Mouse (Mus musculus) erythroid progenitor cell, adult 5-6 weeks (primary cell): ENCODE data around the gene Bnc2. TPM values are rescaled to one million over a fixed set of nuclear protein-coding genes. Genes with fewer than 3 reads are reported as not detected.

Experiments
- ATAC-seq: replicated peaks from 2 replicates; pipeline ENCODE4 v1.8.0; 2016; ENCODE audit warnings: moderate number of reproducible peaks, mild to moderate bottlenecking, moderate TSS enrichment, inconsistent platforms; ENCODE audit not compliant: poor library complexity, low FRiP score, severe bottlenecking
- total RNA-seq, 2 experiments: library from RNA; stranded (forward) in 1 of 2; stranded (reverse) in 1 of 2; fragments of 150-400 nt in 1 of 2; fragments of 186-747, 209-891 nt in 1 of 2; gene quantifications; 2 replicates each; pipeline versions ENCODE4 v1.2.3 to v1.2.4; 2015 to 2017; ENCODE audit warnings: low replicate concordance in 2 of 2

The Bnc2 gene
- not detected in 2 replicates for total RNA-seq (2015; ENCODE audit: low replicate concordance)
- total RNA-seq (2017; ENCODE audit: low replicate concordance): not detected in 2 replicates

- ATAC-seq: no peak
Measured at GRCm38 (mm10) chr4:84675171-84675973, at the start of gene Bnc2. TSS of gene Bnc2 (minus strand) at chr4:84675275.

GRCm38 (mm10) chr4:84707961-84708360, 32.9 kb upstream of the Bnc2 start:
- no peak for ATAC-seq

GRCm38 (mm10) chr4:84685521-84686366, 10.7 kb upstream of the Bnc2 start:
- no peak for ATAC-seq

GRCm38 (mm10) chr4:84685009-84685408, 9.9 kb upstream of the Bnc2 start:
- ATAC-seq: no peak

GRCm38 (mm10) chr4:84675974-84676315, 870 bp upstream of the Bnc2 start:
- no peak for ATAC-seq

GRCm38 (mm10) chr4:84674318-84675170, 531 bp downstream of the Bnc2 start:
- ATAC-seq: no peak

GRCm38 (mm10) chr4:84673681-84674307, 1.3 kb downstream of the Bnc2 start:
- no peak for ATAC-seq

- no peak for ATAC-seq
Measured at GRCm38 (mm10) chr4:84672181-84672791, 2.8 kb downstream of the Bnc2 start.

GRCm38 (mm10) chr4:84670996-84671395, 4.1 kb downstream of the Bnc2 start:
- no peak for ATAC-seq

GRCm38 (mm10) chr4:84669650-84670049, 5.4 kb downstream of the Bnc2 start:
- ATAC-seq: no peak

- no peak for ATAC-seq
Measured at GRCm38 (mm10) chr4:84668949-84669605, 6.0 kb downstream of the Bnc2 start.

- no peak for ATAC-seq
Measured at GRCm38 (mm10) chr4:84668226-84668625, 6.8 kb downstream of the Bnc2 start.

- no peak for ATAC-seq
Measured at GRCm38 (mm10) chr4:84662228-84663065, 12.6 kb downstream of the Bnc2 start.

- no peak for ATAC-seq
Measured at GRCm38 (mm10) chr4:84661341-84661740, 13.7 kb downstream of the Bnc2 start.

- ATAC-seq: no peak
Measured at GRCm38 (mm10) chr4:84651786-84652185, 23.3 kb downstream of the Bnc2 start.

- no peak for ATAC-seq
Measured at GRCm38 (mm10) chr4:84646576-84646975, 28.5 kb downstream of the Bnc2 start.

- ATAC-seq: no peak
Measured at GRCm38 (mm10) chr4:84639166-84639565, 35.9 kb downstream of the Bnc2 start.

GRCm38 (mm10) chr4:84637641-84638040, 37.4 kb downstream of the Bnc2 start:
- ATAC-seq: no peak
